Mouse (Mus musculus) limb, embryonic 12.5 days (tissue): ENCODE results near the gene Gabarap. TPM values are rescaled to one million over a fixed set of nuclear protein-coding genes. Genes with fewer than 3 reads are reported as not detected.

Source experiments
- ATAC-seq: fragments of 200-750 bp; cut with Nextera tagmentation; 2 replicates; pipeline ENCODE4 v1.8.0; 2017; ENCODE audit warnings: low read depth, moderate TSS enrichment; ENCODE audit not compliant: insufficient number of reproducible peaks, insufficient read depth, low FRiP score, low TSS enrichment
- H3K27ac ChIP-seq: fragments of 300-500 bp; sonication (generic); 2 replicates; pipeline ENCODE4 v1.5.1; 2016; ENCODE audit warnings: mild to moderate bottlenecking, moderate library complexity
- H3K27me3 ChIP-seq: fragments of 300-500 bp; sonication (generic); 2 replicates; pipeline ENCODE4 v1.6.1; 2016; ENCODE audit warnings: mild to moderate bottlenecking, moderate library complexity
- H3K36me3 ChIP-seq: fragments of 300-500 bp; sonication (generic); 2 replicates; pipeline ENCODE4 v1.6.1; 2016; ENCODE audit warnings: mild to moderate bottlenecking, moderate library complexity
- H3K4me1 ChIP-seq: fragments of 300-500 bp; sonication (generic); replicated peaks from 2 replicates; pipeline ENCODE4 v1.6.1; 2016
- H3K4me2 ChIP-seq: fragments of 300-500 bp; sonication (generic); 2 replicates; pipeline ENCODE4 v1.6.1; 2016; ENCODE audit warnings: mild to moderate bottlenecking, moderate library complexity
- H3K4me3 ChIP-seq: fragments of 300-500 bp; sonication (generic); replicated peaks from 2 replicates; pipeline ENCODE4 v1.5.1; 2016; ENCODE audit warnings: mild to moderate bottlenecking
- H3K9ac ChIP-seq: fragments of 300-500 bp; sonication (generic); replicated peaks from 2 replicates; pipeline ENCODE4 v1.6.1; 2016; ENCODE audit warnings: mild to moderate bottlenecking, moderate library complexity
- H3K9me3 ChIP-seq: fragments of 300-500 bp; sonication (generic); 2 replicates; pipeline ENCODE4 v1.6.1; 2016; ENCODE audit warnings: mild to moderate bottlenecking, moderate library complexity
- WGBS: fragments of 180-500 bp; shearing (Covaris S2); methylation state at CpG from one replicate; pipeline ENCODE4 v1.1.7; 2016; 5-methylcytosine and 5-hydroxymethylcytosine counted together
- microRNA counts: library from miRNA; unstranded; fragments of <30 nt; microRNA quantifications from one replicate; lab custom pipeline; 2017
- microRNA-seq: library from miRNA; unstranded; fragments of <30 nt; microRNA quantifications from one replicate; pipeline ENCODE4, GENCODE M21; 2017
- polyA plus RNA-seq: library from polyadenylated mRNA; unstranded; fragments of >200 nt; fragmentation: Nextera tagmentation; extraction: Ambion mirVana; gene quantifications from 2 replicates; pipeline ENCODE4 v1.2.1, GENCODE M21; 2016

Gene Gabarap
- polyA plus RNA-seq, 1 experiment from 2014 or later, result 398 TPM

- Histone ChIP-seq H3K36me3 (peaks cover 84% of the 10 kb centered on the region), H3K9ac (no peak overlapping the region), H3K27ac (no peak overlapping the region), H3K4me3 (no peak overlapping the region), H3K27me3 (no peaks in the 10 kb centered on the region), H3K4me2 (no peak overlapping the region), H3K9me3 (no peaks in the 10 kb centered on the region), H3K4me1 (no peaks in the 10 kb centered on the region)
- ATAC-seq, result no peak
- WGBS, result 86% methylated on average over 23 of the region's 23 CpGs
Measured at GRCm38 (mm10) chr11:70042309-70043085, 51.6 kb downstream of the Gabarap start.

GRCm38 (mm10) chr11:70043665-70044064, 52.7 kb downstream of the Gabarap start:
- H3K9me3 ChIP-seq, result no peaks in the 10 kb centered on the region
- no peak overlapping the region for H3K27ac ChIP-seq
- no peak for ATAC-seq
- 85% methylated on average over 7 of the region's 7 CpGs for WGBS
- no peak overlapping the region for H3K4me3 ChIP-seq
- H3K4me1 ChIP-seq, result no peaks in the 10 kb centered on the region
- H3K27me3 ChIP-seq, result no peaks in the 10 kb centered on the region
- H3K9ac ChIP-seq, result no peak overlapping the region
- no peak overlapping the region for H3K4me2 ChIP-seq
- H3K36me3 ChIP-seq, result peaks cover 72% of the 10 kb centered on the region

MicroRNAs within 50 kb of the gene (microRNA counts, 519-probe panel; counts per million panel counts)
- not detected for microRNA mmu-miR-324-3p (lab: Ali Mortazavi, UCI)
- 4,037 counts per million, percentile 27 among the panel's probes with 10 or more counts for microRNA mmu-miR-324-5p (lab: Ali Mortazavi, UCI)

Small RNA genes within 50 kb of the gene (microRNA-seq; reads per million reads assigned to microRNA genes)
- not detected for gene Gm44349
- 3,441 reads per million, percentile 87 among the genes with 10 or more reads in this experiment for gene Mir324

Other genes with a start within 250 kb of the Gabarap start
- 27.2 and 38.1 TPM in 2 replicates for gene Polr2a, start 232.5 kb upstream of the Gabarap start, polyA plus RNA-seq
- 0.13 and 0.18 TPM in 2 replicates for gene Slc35g3, start 229.2 kb upstream of the Gabarap start, polyA plus RNA-seq
- gene Zbtb4, start 225.2 kb upstream of the Gabarap start, polyA plus RNA-seq, result 1.9 and 2.4 TPM in 2 replicates
- gene Chrnb1, start 195.2 kb upstream of the Gabarap start, polyA plus RNA-seq, result 15.4 and 17.1 TPM in 2 replicates
- 1.2 and 1.5 TPM in 2 replicates for gene Fgf11, start 189.3 kb upstream of the Gabarap start, polyA plus RNA-seq
- 1.6 and 1.8 TPM in 2 replicates for gene Tmem102, start 185.5 kb upstream of the Gabarap start, polyA plus RNA-seq
- not detected in 2 replicates for gene Gm39566, start 175.8 kb upstream of the Gabarap start, polyA plus RNA-seq
- not detected in 2 replicates for gene Spem2, start 172.7 kb upstream of the Gabarap start, polyA plus RNA-seq
- 0.20 TPM in 1 of 2 replicates, not detected in the other for gene Spem1, start 169.0 kb upstream of the Gabarap start, polyA plus RNA-seq
- gene Nlgn2, start 153.4 kb upstream of the Gabarap start, polyA plus RNA-seq, result 8.4 and 9.1 TPM in 2 replicates
- 346 and 353 TPM in 2 replicates for gene Tmem256, start 152.6 kb upstream of the Gabarap start, polyA plus RNA-seq
- gene Plscr3, start 144.8 kb upstream of the Gabarap start, polyA plus RNA-seq, result 111 and 120 TPM in 2 replicates
- 1.6 and 2.3 TPM in 2 replicates for gene Tnk1, start 132.4 kb upstream of the Gabarap start, polyA plus RNA-seq
- not detected in 2 replicates for gene Tmem95, start 113.1 kb upstream of the Gabarap start, polyA plus RNA-seq
- gene Kctd11, start 109.7 kb upstream of the Gabarap start, polyA plus RNA-seq, result 3.7 and 4.4 TPM in 2 replicates
- 0.90 and 1.5 TPM in 2 replicates for gene Acap1, start 95.6 kb upstream of the Gabarap start, polyA plus RNA-seq
- 30.4 and 32.8 TPM in 2 replicates for gene 2810408A11Rik, start 90.2 kb upstream of the Gabarap start, polyA plus RNA-seq
- gene Neurl4, start 90.1 kb upstream of the Gabarap start, polyA plus RNA-seq, result 10.9 and 12.7 TPM in 2 replicates
- 92.0 and 93.5 TPM in 2 replicates for gene Gps2, start 77.3 kb upstream of the Gabarap start, polyA plus RNA-seq
- 1,762 and 1,851 TPM in 2 replicates for gene Eif5a, start 69.2 kb upstream of the Gabarap start, polyA plus RNA-seq
- 14.0 and 15.5 TPM in 2 replicates for gene Ybx2, start 55.3 kb upstream of the Gabarap start, polyA plus RNA-seq
- gene Slc2a4, start 43.0 kb upstream of the Gabarap start, polyA plus RNA-seq, result 34.1 and 35.7 TPM in 2 replicates
- 15.7 and 18.1 TPM in 2 replicates for gene Cldn7, start 26.4 kb upstream of the Gabarap start, polyA plus RNA-seq
- gene Ctdnep1, start 10.0 kb upstream of the Gabarap start, polyA plus RNA-seq, result 24.5 and 27.8 TPM in 2 replicates
- 124 and 126 TPM in 2 replicates for gene Elp5, start 8.6 kb upstream of the Gabarap start, polyA plus RNA-seq
- 102 and 108 TPM in 2 replicates for gene Phf23, start 4.6 kb downstream of the Gabarap start, polyA plus RNA-seq
- gene Dvl2, start 9.5 kb downstream of the Gabarap start, polyA plus RNA-seq, result 69.4 and 69.5 TPM in 2 replicates
- gene Acadvl, start 24.3 kb downstream of the Gabarap start, polyA plus RNA-seq, result 65.9 and 67.1 TPM in 2 replicates
- gene Dlg4, start 25.8 kb downstream of the Gabarap start, polyA plus RNA-seq, result 10.6 and 13.6 TPM in 2 replicates
- gene Asgr1, start 62.9 kb downstream of the Gabarap start, polyA plus RNA-seq, result 1.5 and 2.3 TPM in 2 replicates
- gene Asgr2, start 101.5 kb downstream of the Gabarap start, polyA plus RNA-seq, result 0.22 TPM in 1 of 2 replicates, not detected in the other
- gene Mgl2, start 139.2 kb downstream of the Gabarap start, polyA plus RNA-seq, result not detected in 2 replicates
- gene Clec10a, start 165.1 kb downstream of the Gabarap start, polyA plus RNA-seq, result 0.28 TPM in 1 of 2 replicates, not detected in the other
- 1.5 and 1.8 TPM in 2 replicates for gene Slc16a11, start 221.6 kb downstream of the Gabarap start, polyA plus RNA-seq
- 16.1 and 18.5 TPM in 2 replicates for gene Slc16a13, start 229.9 kb downstream of the Gabarap start, polyA plus RNA-seq
- gene Bcl6b, start 238.7 kb downstream of the Gabarap start, polyA plus RNA-seq, result 7.1 and 8.2 TPM in 2 replicates
- gene 0610010K14Rik, start 246.8 kb downstream of the Gabarap start, polyA plus RNA-seq, result 215 and 222 TPM in 2 replicates
- 9.9 and 10.4 TPM in 2 replicates for gene Gm21988, start 248.7 kb downstream of the Gabarap start, polyA plus RNA-seq
- 117 and 118 TPM in 2 replicates for gene Rnasek, start 248.7 kb downstream of the Gabarap start, polyA plus RNA-seq